Mouse (Mus musculus): Measurements from ENCODE around the gene Atp6v1g3. TPM values are rescaled to one million over a fixed set of nuclear protein-coding genes. Genes with fewer than 3 reads are reported as not detected.

The Atp6v1g3 gene
- polyA plus RNA-seq, 2 experiments: 0.06 TPM; not detected in 1

GRCm38 (mm10) chr1:138337417-138337816 is 63.9 kb downstream of the Atp6v1g3 start:
- ATAC-seq (ENCODE audit: low FRiP score, low read depth) (no peak), DNase-seq (ENCODE audit: low spot score) (no peak)
- 85% methylated on average over 2 of the region's 2 CpGs for WGBS
- Histone ChIP-seq H3K27me3 (ENCODE audit: control insufficient read depth, insufficient read depth, low read length) (no peaks in the 10 kb centered on the region), H3K9me3 (ENCODE audit: control insufficient read depth, low read length) (no peaks in the 10 kb centered on the region), H3K36me3 (ENCODE audit: control insufficient read depth, insufficient read depth, low read length) (no peaks in the 10 kb centered on the region), H3K9ac (ENCODE audit: low read depth, low read length, severe bottlenecking) (no peak overlapping the region), H3K4me3 (replicated peaks; ENCODE audit: low read length) (no peak overlapping the region), H3K4me2 (replicated peaks; ENCODE audit: low read depth, low read length, severe bottlenecking) (no peak overlapping the region), H3K27ac (replicated peaks; ENCODE audit: low read depth, low read length) (no peak overlapping the region), H3K4me1 (ENCODE audit: control insufficient read depth, insufficient read depth, low read length) (no peaks in the 10 kb centered on the region)
- no peak for TF ChIP-seq POLR2A (IDR thresholded peaks at IDR 0.05; ENCODE audit: borderline replicate concordance, extremely low read depth, insufficient read depth, insufficient read length)

Other genes starting within 250 kb of the Atp6v1g3 start
- gene Ptprc, start 98.0 kb upstream of the Atp6v1g3 start, polyA plus RNA-seq (2012; rRNA removed): 3.2 TPM in 2 replicates
- 4.5 and 4.7 TPM in 2 replicates for gene Ptprc, start 98.0 kb upstream of the Atp6v1g3 start, polyA plus RNA-seq (2014; fragmentation: Nextera tagmentation; extraction: Ambion mirVana)

Data from limb, embryonic 14.5 days (tissue).